Mouse (Mus musculus): ENCODE results near the gene Aqp5. TPM values are rescaled to one million over a fixed set of nuclear protein-coding genes. Genes with fewer than 3 reads are reported as not detected.

The Aqp5 gene
- polyA plus RNA-seq, 1 experiment from 2014 or later: not detected

- no peak overlapping the region for H3K4me3 ChIP-seq (ENCODE audit: low read depth, low read length)
- 0 out of 2 replicates have a peak, but pooled peaks have one; percentile 9 for TF ChIP-seq CTCF (IDR thresholded peaks at IDR 0.05; ENCODE audit: low read depth)
- no peaks in the 10 kb centered on the region for H3K9me3 ChIP-seq (ENCODE audit: control insufficient read depth)
- peaks cover 3% of the 10 kb centered on the region; the same call in 1 of the 2 replicates for H3K27me3 ChIP-seq (replicated peaks; ENCODE audit: control insufficient read depth, insufficient read depth, low read length)
- WGBS: 94% methylated on average over 1 of the region's 1 CpGs
- H3K4me2 ChIP-seq (replicated peaks; ENCODE audit: low read depth): no peak overlapping the region
- ATAC-seq: no peak
- H3K36me3 ChIP-seq (ENCODE audit: control insufficient read depth, insufficient read depth): no peaks in the 10 kb centered on the region
- no peaks in the 10 kb centered on the region for H3K4me1 ChIP-seq (replicated peaks; ENCODE audit: control insufficient read depth, insufficient read depth, low read length)
- no peak overlapping the region for H3K27ac ChIP-seq (ENCODE audit: low read depth, low read length)
- no peak overlapping the region for H3K9ac ChIP-seq (ENCODE audit: low read depth, low read length)
Observed at GRCm38 (mm10) chr15:99558947-99559346, 31.6 kb upstream of the Aqp5 start.

GRCm38 (mm10) chr15:99560246-99560645, 30.3 kb upstream of the Aqp5 start:
- no peak for TF ChIP-seq CTCF (IDR thresholded peaks at IDR 0.05; ENCODE audit: low read depth)
- Histone ChIP-seq H3K36me3 (ENCODE audit: control insufficient read depth, insufficient read depth) (no peaks in the 10 kb centered on the region), H3K9me3 (ENCODE audit: control insufficient read depth) (no peaks in the 10 kb centered on the region), H3K4me3 (ENCODE audit: low read depth, low read length) (no peak overlapping the region), H3K27ac (ENCODE audit: low read depth, low read length) (no peak overlapping the region), H3K4me2 (replicated peaks; ENCODE audit: low read depth) (no peak overlapping the region), H3K4me1 (replicated peaks; ENCODE audit: control insufficient read depth, insufficient read depth, low read length) (no peaks in the 10 kb centered on the region), H3K27me3 (replicated peaks; ENCODE audit: control insufficient read depth, insufficient read depth, low read length) (0 out of 2 replicates have a peak, but pooled peaks cover 3% of the 10 kb centered on the region), H3K9ac (ENCODE audit: low read depth, low read length) (no peak overlapping the region)
- no peak for ATAC-seq
- 55% methylated on average over 10 of the region's 10 CpGs for WGBS

GRCm38 (mm10) chr15:99567371-99567770, 23.2 kb upstream of the Aqp5 start:
- Histone ChIP-seq H3K9ac (ENCODE audit: low read depth, low read length) (no peak overlapping the region), H3K4me1 (replicated peaks; ENCODE audit: control insufficient read depth, insufficient read depth, low read length) (no peaks in the 10 kb centered on the region), H3K4me3 (ENCODE audit: low read depth, low read length) (no peak overlapping the region), H3K4me2 (replicated peaks; ENCODE audit: low read depth) (no peak overlapping the region), H3K36me3 (ENCODE audit: control insufficient read depth, insufficient read depth) (no peaks in the 10 kb centered on the region), H3K27me3 (replicated peaks; ENCODE audit: control insufficient read depth, insufficient read depth, low read length) (no peaks in the 10 kb centered on the region), H3K27ac (ENCODE audit: low read depth, low read length) (no peak overlapping the region), H3K9me3 (ENCODE audit: control insufficient read depth) (no peaks in the 10 kb centered on the region)
- ATAC-seq: no peak
- 55% methylated on average over 4 of the region's 4 CpGs for WGBS
- TF ChIP-seq CTCF (IDR thresholded peaks at IDR 0.05; ENCODE audit: low read depth): no peak

GRCm38 (mm10) chr15:99568682-99569081, 21.9 kb upstream of the Aqp5 start:
- Histone ChIP-seq H3K4me1 (replicated peaks; ENCODE audit: control insufficient read depth, insufficient read depth, low read length) (no peaks in the 10 kb centered on the region), H3K27me3 (replicated peaks; ENCODE audit: control insufficient read depth, insufficient read depth, low read length) (no peaks in the 10 kb centered on the region), H3K4me3 (ENCODE audit: low read depth, low read length) (no peak overlapping the region), H3K27ac (ENCODE audit: low read depth, low read length) (no peak overlapping the region), H3K9me3 (ENCODE audit: control insufficient read depth) (no peaks in the 10 kb centered on the region), H3K4me2 (replicated peaks; ENCODE audit: low read depth) (no peak overlapping the region), H3K9ac (ENCODE audit: low read depth, low read length) (no peak overlapping the region), H3K36me3 (ENCODE audit: control insufficient read depth, insufficient read depth) (no peaks in the 10 kb centered on the region)
- 66% methylated on average over 6 of the region's 6 CpGs for WGBS
- no peak for TF ChIP-seq CTCF (IDR thresholded peaks at IDR 0.05; ENCODE audit: low read depth)
- no peak for ATAC-seq

- TF ChIP-seq CTCF (IDR thresholded peaks at IDR 0.05; ENCODE audit: low read depth): no peak
- no peak for ATAC-seq
- Histone ChIP-seq H3K9me3 (ENCODE audit: control insufficient read depth) (no peaks in the 10 kb centered on the region), H3K9ac (ENCODE audit: low read depth, low read length) (no peak overlapping the region), H3K27me3 (replicated peaks; ENCODE audit: control insufficient read depth, insufficient read depth, low read length) (no peaks in the 10 kb centered on the region), H3K4me3 (ENCODE audit: low read depth, low read length) (no peak overlapping the region), H3K27ac (ENCODE audit: low read depth, low read length) (no peak overlapping the region), H3K4me1 (replicated peaks; ENCODE audit: control insufficient read depth, insufficient read depth, low read length) (no peaks in the 10 kb centered on the region), H3K36me3 (ENCODE audit: control insufficient read depth, insufficient read depth) (no peaks in the 10 kb centered on the region), H3K4me2 (replicated peaks; ENCODE audit: low read depth) (no peak overlapping the region)
- 85% methylated on average over 10 of the region's 10 CpGs for WGBS
Observed at GRCm38 (mm10) chr15:99569123-99569522, 21.5 kb upstream of the Aqp5 start.

- no peak for ATAC-seq
- H3K27ac ChIP-seq (ENCODE audit: low read depth, low read length): no peak within 1 kb of the TSS
- H3K4me3 ChIP-seq (ENCODE audit: low read depth, low read length): no peak within 1 kb of the TSS
- H3K9ac ChIP-seq (ENCODE audit: low read depth, low read length): no peak within 1 kb of the TSS
- no peaks in the 10 kb centered on the region for H3K36me3 ChIP-seq (ENCODE audit: control insufficient read depth, insufficient read depth)
- H3K4me1 ChIP-seq (replicated peaks; ENCODE audit: control insufficient read depth, insufficient read depth, low read length): no peaks in the 10 kb centered on the region
- no peaks in the 10 kb centered on the region for H3K9me3 ChIP-seq (ENCODE audit: control insufficient read depth)
- H3K4me2 ChIP-seq (replicated peaks; ENCODE audit: low read depth): no peak within 1 kb of the TSS
- WGBS: 82% methylated on average over 26 of the region's 26 CpGs
- peaks cover 43% of the 10 kb centered on the region for H3K27me3 ChIP-seq (replicated peaks; ENCODE audit: control insufficient read depth, insufficient read depth, low read length)
- no peak for TF ChIP-seq CTCF (IDR thresholded peaks at IDR 0.05; ENCODE audit: low read depth)
Observed at GRCm38 (mm10) chr15:99578802-99579485, 11.6 kb upstream of the Aqp5 start, which contains the start of gene Aqp2. TSS of gene Aqp2 (plus strand) at chr15:99579055.
